Mouse (Mus musculus) urinary bladder, postnatal 25 days (tissue): ENCODE measurements around the gene Prrc2a.

Experiments used
- DNase-seq: peaks from one replicate; pipeline ENCODE4 v3.0.0; 2022; ENCODE audit warnings: low spot score

The Prrc2a gene

DNA sequence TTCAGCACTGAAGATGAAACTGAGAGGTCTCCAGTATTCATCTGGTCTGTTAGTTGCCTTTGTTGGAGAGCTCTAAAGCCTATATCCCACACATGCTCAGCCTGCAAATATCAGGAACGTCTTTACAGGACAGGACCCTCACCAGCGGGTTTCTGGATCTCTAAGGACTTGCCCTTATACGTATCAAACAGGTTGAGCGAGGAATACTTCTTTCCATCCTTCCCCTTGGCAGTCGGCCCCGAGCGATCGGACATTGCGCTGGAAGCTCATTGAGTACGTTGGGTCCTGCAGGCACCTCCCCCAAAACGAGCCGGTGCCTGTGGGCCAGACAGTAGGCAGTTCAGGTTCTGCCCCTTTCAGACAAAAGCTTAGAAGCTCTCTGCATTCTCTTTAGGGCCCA lies 2.0 kb downstream of the Prrc2a start:
- no peak for DNase-seq

DNA sequence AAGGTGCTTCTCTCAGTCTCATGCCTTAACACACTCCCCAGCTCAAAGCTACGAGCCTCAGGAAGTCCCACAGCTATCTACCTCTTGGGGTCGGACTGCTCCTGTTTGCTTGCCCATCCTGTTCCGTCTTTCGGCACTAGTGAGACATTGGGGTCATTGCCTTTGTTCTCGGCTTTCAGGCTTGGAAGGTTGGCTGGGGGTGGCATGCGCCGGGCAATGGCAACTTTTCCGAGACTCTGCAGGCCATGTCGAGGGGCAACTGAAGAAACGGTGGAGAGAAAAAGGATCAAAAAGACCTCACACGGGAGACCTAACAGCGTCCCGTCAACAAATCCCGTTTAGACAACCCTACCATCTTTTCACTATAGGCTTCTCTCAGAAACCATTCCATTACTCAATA lies 2.6 kb downstream of the Prrc2a start:
- no peak for DNase-seq

GRCm38 (mm10) chr17:35161421-35161820 lies 3.3 kb downstream of the Prrc2a start:
- no peak for DNase-seq

GRCm38 (mm10) chr17:35159638-35160037 lies 5.1 kb downstream of the Prrc2a start:
- DNase-seq, result no peak

- no peak for DNase-seq
Measured at GRCm38 (mm10) chr17:35158850-35159593, 5.7 kb downstream of the Prrc2a start.

GRCm38 (mm10) chr17:35157661-35158175 lies 7.0 kb downstream of the Prrc2a start:
- DNase-seq, result no peak

- no peak for DNase-seq
Measured at GRCm38 (mm10) chr17:35157254-35157653, 7.4 kb downstream of the Prrc2a start.

- DNase-seq, result no peak
Measured at GRCm38 (mm10) chr17:35156461-35157200, 8.1 kb downstream of the Prrc2a start.

GRCm38 (mm10) chr17:35155451-35155850 lies 9.2 kb downstream of the Prrc2a start:
- no peak for DNase-seq

- no peak for DNase-seq
Measured at GRCm38 (mm10) chr17:35154616-35155015, 10.1 kb downstream of the Prrc2a start.

GRCm38 (mm10) chr17:35153931-35154330 lies 10.8 kb downstream of the Prrc2a start:
- no peak for DNase-seq

DNA sequence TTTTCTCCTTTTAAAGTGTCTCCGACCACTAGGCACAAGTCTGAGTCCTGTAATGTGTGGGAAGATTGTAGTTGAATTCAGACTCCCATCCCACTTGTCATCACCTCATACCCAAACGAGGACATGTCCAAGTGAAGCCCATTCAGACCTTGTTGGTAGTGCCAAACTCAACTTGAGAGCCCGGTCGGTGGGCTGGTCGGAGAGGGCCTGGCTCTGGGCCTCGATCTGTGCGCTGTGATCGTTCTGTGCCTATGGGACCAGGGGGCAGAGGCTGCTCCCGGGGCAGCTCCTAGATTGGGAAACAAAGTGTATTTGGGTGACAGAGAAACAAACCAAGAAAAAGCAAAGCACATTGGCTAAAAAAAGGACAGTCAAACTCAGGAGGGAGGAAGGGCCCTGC lies 11.6 kb downstream of the Prrc2a start:
- no peak for DNase-seq

DNA sequence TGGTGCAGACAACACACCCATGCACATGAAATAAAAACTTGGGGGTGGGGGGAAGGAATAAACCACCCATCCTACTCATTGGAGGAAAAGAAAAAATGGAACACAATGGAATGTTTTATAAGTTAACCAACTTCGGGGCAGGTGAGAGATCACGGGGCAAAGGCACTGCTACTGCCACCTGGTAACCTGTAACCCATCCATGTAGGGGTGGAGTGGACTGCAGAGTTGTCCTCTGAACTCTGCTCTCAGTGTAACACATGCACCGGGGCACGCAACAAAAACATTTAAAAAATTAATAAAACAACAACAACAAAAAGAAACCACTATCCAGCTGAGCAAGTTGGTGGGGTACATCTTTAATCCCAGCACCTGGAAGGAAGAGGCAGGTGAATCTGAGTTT lies 12.6 kb downstream of the Prrc2a start:
- DNase-seq, result no peak

- no peak for DNase-seq
Measured at GRCm38 (mm10) chr17:35147922-35148639, 16.6 kb downstream of the Prrc2a start.

DNA sequence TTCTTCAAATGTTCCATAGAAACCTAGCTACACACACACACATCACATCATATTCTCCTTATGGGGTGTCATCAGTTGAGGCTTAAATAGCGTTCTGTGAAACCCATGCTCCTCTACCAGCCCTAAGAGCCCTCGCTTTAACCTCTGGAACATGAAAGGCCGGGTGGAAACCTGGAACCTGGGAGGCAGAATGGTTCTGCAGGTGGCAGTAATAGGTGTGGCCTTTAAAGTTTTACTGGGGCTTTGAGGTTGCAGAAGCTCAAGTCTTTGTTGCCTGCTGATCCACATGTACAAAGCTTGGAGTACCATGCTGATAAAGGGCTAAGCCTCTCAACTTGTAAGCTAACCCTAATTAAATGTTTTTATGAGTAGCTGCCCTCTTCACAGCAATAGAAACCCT lies 17.3 kb downstream of the Prrc2a start:
- no peak for DNase-seq

GRCm38 (mm10) chr17:35146139-35146538 lies 18.6 kb downstream of the Prrc2a start:
- DNase-seq, result no peak

DNA sequence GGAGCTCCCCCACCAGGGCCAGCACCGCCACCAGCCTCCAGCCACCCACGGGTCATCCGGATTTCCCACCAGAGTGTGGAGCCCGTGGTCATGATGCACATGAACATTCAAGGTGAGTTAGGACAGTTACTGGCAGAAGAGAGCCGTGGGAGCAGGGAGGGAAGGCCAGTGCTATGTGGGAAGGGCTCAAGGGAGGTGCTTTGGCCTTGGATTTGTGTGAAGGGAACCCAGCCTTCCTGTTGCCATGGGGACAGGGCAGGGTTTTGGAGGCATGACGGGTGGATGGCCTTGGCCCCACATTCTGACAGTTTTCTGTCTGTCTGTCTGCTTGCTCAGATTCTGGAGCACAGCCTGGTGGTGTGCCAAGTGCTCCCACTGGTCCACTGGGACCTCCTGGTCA lies 22.7 kb downstream of the Prrc2a start:
- no peak for DNase-seq

- no peak for DNase-seq
Measured at GRCm38 (mm10) chr17:35140490-35140996, 24.2 kb downstream of the Prrc2a start.

DNA sequence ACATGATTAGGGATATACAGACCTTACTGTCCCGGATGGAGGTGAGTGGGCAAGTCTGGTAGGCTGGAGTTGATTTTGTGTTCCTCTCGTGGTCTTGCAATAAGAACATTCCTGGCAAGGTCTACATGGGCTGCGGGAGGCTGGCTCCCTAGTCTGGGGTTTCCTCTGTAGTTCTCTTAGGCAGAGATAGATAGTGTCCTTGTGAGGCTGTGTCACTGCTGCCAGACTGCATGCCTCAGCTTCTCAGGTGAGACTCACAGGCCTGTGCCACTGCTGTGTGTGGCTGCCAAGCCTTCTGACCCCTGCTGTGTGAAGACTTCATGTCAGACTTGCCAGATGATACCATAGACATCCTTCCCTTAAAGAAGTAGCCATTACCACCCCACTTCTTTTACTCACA lies 25.4 kb downstream of the Prrc2a start:
- no peak for DNase-seq

GRCm38 (mm10) chr17:35135591-35136320 lies 28.9 kb downstream of the Prrc2a start:
- DNase-seq, result no peak

GRCm38 (mm10) chr17:35134801-35135590 lies 29.7 kb downstream of the Prrc2a start, which contains the start of gene Bag6:
Gene Bag6, plus strand, starts transcription at chr17:35135178.
- peak; percentile 93 for DNase-seq
